Comparison of ENCODE assay signal across 8 mouse cellular contexts in genomic region chr3:50443421-50443916, GRCm38 (mm10). TPM values are rescaled to one million over a fixed set of nuclear protein-coding genes. Genes with fewer than 3 reads are reported as not detected.
DNase-seq lines count a peak whose midpoint lies in the region; ATAC-seq and TF ChIP-seq lines count a peak whose summit lies in the region.

Gene Slc7a11, minus strand, starts transcription at chr3:50443614.

- 0 out of 2 replicates have a peak, but pooled peaks cover 2% of the 10 kb centered on the region for H3K4me1 ChIP-seq in lung, embryonic 16.5 days (replicated peaks; ENCODE audit: control insufficient read depth, insufficient read depth, low read length)

- no peaks in the 10 kb centered on the region for H3K27me3 ChIP-seq in lung, embryonic 16.5 days (ENCODE audit: control insufficient read depth, insufficient read depth, low read depth, low read length)

- 2% methylated on average over 11 of the region's 11 CpGs for WGBS in lung, embryonic 16.5 days

- TF ChIP-seq POLR2A in brain, embryonic 14.5 days (IDR thresholded peaks at IDR 0.05; ENCODE audit: borderline replicate concordance, extremely low read depth, insufficient read depth, insufficient read length, poor library complexity, severe bottlenecking): no peak

- peak within 1 kb of the TSS; percentile 24 for H3K9ac ChIP-seq in lung, embryonic 16.5 days (ENCODE audit: low read length)

- peak; percentile 29 for DNase-seq in right cerebral cortex, adult 18-20 months
- DNase-seq in right cerebral cortex, postnatal 14 days: no peak
- DNase-seq in brain, embryonic 14.5 days (ENCODE audit: low read depth): peak; percentile 84
- DNase-seq in kidney, postnatal 36 days: peak; percentile 11 to 14
- no peak for DNase-seq in urinary bladder, postnatal 25 days (ENCODE audit: low spot score)

- H3K9me3 ChIP-seq in lung, embryonic 16.5 days (ENCODE audit: control insufficient read depth, low read length): no peaks in the 10 kb centered on the region

- no peak within 1 kb of the TSS for H3K27ac ChIP-seq in lung, embryonic 16.5 days (ENCODE audit: low read length)

- peak within 1 kb of the TSS; percentile 63 for H3K4me2 ChIP-seq in lung, embryonic 16.5 days (ENCODE audit: low read depth, low read length)

- no peak for TF ChIP-seq CTCF in brain, embryonic 14.5 days (IDR thresholded peaks at IDR 0.05; ENCODE audit: borderline replicate concordance, extremely low read depth, insufficient read depth, insufficient read length)

- no peaks in the 10 kb centered on the region for H3K36me3 ChIP-seq in lung, embryonic 16.5 days (ENCODE audit: control insufficient read depth, insufficient read depth, low read length)

- ATAC-seq in granulocyte monocyte progenitor cell, adult 5-6 weeks (replicated peaks; ENCODE audit: poor library complexity, severe bottlenecking): peak; percentile 90
- ATAC-seq in lung, embryonic 16.5 days (ENCODE audit: low read depth): peak; percentile 81
- peak; percentile 91 for ATAC-seq in neutrophil, adult 5-6 weeks (ENCODE audit: extremely low read depth, insufficient number of reproducible peaks, low FRiP score, poor library complexity, severe bottlenecking)

- H3K4me3 ChIP-seq in lung, embryonic 16.5 days (ENCODE audit: low read length): peak within 1 kb of the TSS; percentile 49

RNA-seq across cellular contexts. Expression of gene Slc7a11, which starts in this region (rescaled TPM):
- polyA plus RNA-seq in brain, embryonic 14.5 days (2012; rRNA removed): 1.9 and 3.4 TPM in 2 replicates
- total RNA-seq in granulocyte monocyte progenitor cell, adult 5-6 weeks (2014; fragmentation: Nextera tagmentation): 0.49 TPM in 1 of 2 replicates, not detected in the other
- total RNA-seq in granulocyte monocyte progenitor cell, adult 5-6 weeks (2017): 1.5 and 2.4 TPM in 2 replicates
- 0.16 and 0.18 TPM in 2 replicates for polyA plus RNA-seq in lung, embryonic 16.5 days (2015; fragmentation: Nextera tagmentation; extraction: Ambion mirVana)
- total RNA-seq in neutrophil, adult 5-6 weeks (2017): 70.8 and 71.1 TPM in 2 replicates

Comparison
In these comparisons a context has a peak if more than half of its experiments do, and no peak if none do; other contexts are left out.
1. RNA of gene Slc7a11 (total RNA-seq): 70.8 to 71.1 TPM in neutrophil, adult 5-6 weeks; 0.49 to 2.4 TPM in granulocyte monocyte progenitor cell, adult 5-6 weeks; every median in the first group is over 10 times any median in the second.
2. DNase-seq: peak in right cerebral cortex, adult 18-20 months (single experiment), brain, embryonic 14.5 days (single experiment) and kidney, postnatal 36 days (2 of 2); none in right cerebral cortex, postnatal 14 days (single experiment) and urinary bladder, postnatal 25 days (single experiment).
3. Peak in ATAC-seq, H3K4me3 ChIP-seq, H3K9ac ChIP-seq and H3K4me2 ChIP-seq in lung, embryonic 16.5 days; RNA of the gene not detected or under 1 TPM.
4. Peak in every context shown above with its lines, with median percentiles within 50 percentile points of each other: ATAC-seq.